Mouse (Mus musculus) kidney, adult 2 months (tissue): Measurements from ENCODE around the gene Cbs.

Source experiments
- CTCF ChIP-seq: fragments of 200-500 bp; conservative IDR thresholded peaks from 2 replicates; pipeline ENCODE4 v1.5.1; 2011; ENCODE audit warnings: low read depth, mild to moderate bottlenecking, control low read depth, low read length, moderate library complexity, mixed read lengths; ENCODE audit not compliant: insufficient read depth, insufficient read length
- POLR2A ChIP-seq: fragments of 200-500 bp; IDR thresholded peaks from one replicate; pipeline ENCODE4 v1.6.1; 2011; ENCODE audit warnings: low read depth, low read length, control low read depth

- TF ChIP-seq CTCF: no peak
- TF ChIP-seq POLR2A: no peak
Measured at GRCm38 (mm10) chr17:31588726-31589125, 48.3 kb downstream of the Cbs start.
